Mouse (Mus musculus) lung, postnatal 0 days (tissue): ENCODE measurements around the gene C1qtnf7.

ENCODE experiments used
- CTCF ChIP-seq: IDR thresholded peaks from 2 replicates; pipeline ENCODE4 v1.5.1; 2016; ENCODE audit warnings: antibody characterized with exemption, mild to moderate bottlenecking
- EP300 ChIP-seq: IDR thresholded peaks from 2 replicates; pipeline ENCODE4 v1.6.1; 2016; ENCODE audit warnings: antibody characterized with exemption, mild to moderate bottlenecking, control low read depth

DNA sequence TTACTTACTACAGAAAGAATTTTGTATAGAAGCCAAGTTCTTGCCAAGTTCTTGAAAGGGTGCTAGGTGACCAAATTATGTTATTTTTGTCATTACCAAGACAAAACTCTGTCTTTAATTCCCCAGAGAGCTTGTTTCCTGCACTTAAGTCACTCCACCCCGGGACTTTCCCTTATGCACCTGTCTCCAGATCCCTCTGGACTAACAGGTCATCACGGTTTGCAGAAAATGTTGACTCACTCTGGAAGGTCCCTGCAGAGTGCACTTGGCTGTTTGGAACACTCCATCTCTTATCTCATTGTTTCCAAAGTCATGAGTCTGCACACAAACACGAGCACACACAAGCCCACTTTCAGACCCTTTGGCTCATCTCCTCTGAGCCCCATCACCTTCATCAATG is 48.1 kb upstream of the C1qtnf7 start:
- TF ChIP-seq CTCF (no peak), EP300 (no peak)
